Mouse (Mus musculus): ENCODE results near the gene Polr3gl.

Gene Polr3gl

GRCm38 (mm10) chr3:96573611-96574511, 20.1 kb downstream of the Polr3gl start:
- no peak for DNase-seq (ENCODE audit: low spot score)

GRCm38 (mm10) chr3:96571896-96572698, 21.9 kb downstream of the Polr3gl start:
- DNase-seq (ENCODE audit: low spot score), result no peak

- DNase-seq (ENCODE audit: low spot score), result no peak
These were observed 22.6 kb downstream of the Polr3gl start for GRCm38 (mm10) chr3:96571336-96571735.

GRCm38 (mm10) chr3:96570643-96571042, 23.3 kb downstream of the Polr3gl start:
- DNase-seq (ENCODE audit: low spot score), result no peak

- no peak for DNase-seq (ENCODE audit: low spot score)
These were observed 23.9 kb downstream of the Polr3gl start for GRCm38 (mm10) chr3:96569966-96570605.

- no peak for DNase-seq (ENCODE audit: low spot score)
These were observed 24.5 kb downstream of the Polr3gl start for GRCm38 (mm10) chr3:96569506-96569905.

- DNase-seq (ENCODE audit: low spot score), result no peak
These were observed 25.4 kb downstream of the Polr3gl start for GRCm38 (mm10) chr3:96568605-96569004.

- no peak for DNase-seq (ENCODE audit: low spot score)
These were observed 27.1 kb downstream of the Polr3gl start for GRCm38 (mm10) chr3:96566661-96567450.

- no peak for DNase-seq (ENCODE audit: low spot score)
These were observed 28.9 kb downstream of the Polr3gl start for GRCm38 (mm10) chr3:96565105-96565504.

GRCm38 (mm10) chr3:96564633-96565032, 29.3 kb downstream of the Polr3gl start:
- DNase-seq (ENCODE audit: low spot score), result no peak

- DNase-seq (ENCODE audit: low spot score), result no peak
These were observed 29.9 kb downstream of the Polr3gl start for GRCm38 (mm10) chr3:96563911-96564632.

GRCm38 (mm10) chr3:96563267-96563666, 30.7 kb downstream of the Polr3gl start:
- DNase-seq (ENCODE audit: low spot score), result no peak

- DNase-seq (ENCODE audit: low spot score), result no peak
These were observed 31.9 kb downstream of the Polr3gl start for GRCm38 (mm10) chr3:96561946-96562681.

- no peak for DNase-seq (ENCODE audit: low spot score)
These were observed 32.9 kb downstream of the Polr3gl start for GRCm38 (mm10) chr3:96560881-96561668.

- DNase-seq (ENCODE audit: low spot score), result no peak
These were observed 33.8 kb downstream of the Polr3gl start for GRCm38 (mm10) chr3:96559911-96560850.

GRCm38 (mm10) chr3:96559398-96559910, 34.5 kb downstream of the Polr3gl start:
- no peak for DNase-seq (ENCODE audit: low spot score)

- DNase-seq (ENCODE audit: low spot score), result no peak
These were observed 35.2 kb downstream of the Polr3gl start for GRCm38 (mm10) chr3:96558668-96559196.

- DNase-seq (ENCODE audit: low spot score), result no peak
These were observed 35.8 kb downstream of the Polr3gl start for GRCm38 (mm10) chr3:96558159-96558558.
